Mouse (Mus musculus) natural killer cell, adult 2 months (primary cell): ENCODE measurements around the gene Cnot3.
A peak's percentile ranks its signal among the peaks of the same experiment; 100 is the strongest.
"Not testable (repeated sequence)": the region's sequence is repeated elsewhere in the genome, so short reads cannot be mapped to it uniquely, and the experiment has no call there.

ENCODE experiments used
- DNase-seq, 2 experiments: peaks; one replicate each; pipeline ENCODE4 v3.0.0; 2022; ENCODE audit warnings: low spot score in 2 of 2

Gene Cnot3

GRCm38 (mm10) chr7:3646641-3647040 is 1.6 kb downstream of the Cnot3 start:
- DNase-seq, result peak; percentile 40 to 66

- DNase-seq, result no peak
These were observed 11.9 kb downstream of the Cnot3 start for GRCm38 (mm10) chr7:3656966-3657365.

- DNase-seq, result no peak
These were observed 13.5 kb downstream of the Cnot3 start for GRCm38 (mm10) chr7:3658578-3658977.

- no peak for DNase-seq
These were observed 19.6 kb downstream of the Cnot3 start for GRCm38 (mm10) chr7:3664524-3665214.

- DNase-seq, result peak; percentile 93 to 94
These were observed 20.4 kb downstream of the Cnot3 start, which contains the start of gene Leng1 for GRCm38 (mm10) chr7:3665215-3666114. Gene Leng1, minus strand, starts transcription at chr7:3665840.

- DNase-seq, result no peak
These were observed 21.9 kb downstream of the Cnot3 start for GRCm38 (mm10) chr7:3666921-3667391.

GRCm38 (mm10) chr7:3674507-3675227 is 29.6 kb downstream of the Cnot3 start:
- peak; percentile 62 to 78 for DNase-seq

GRCm38 (mm10) chr7:3675228-3675548 is 30.1 kb downstream of the Cnot3 start:
- DNase-seq, result no peak

GRCm38 (mm10) chr7:3676371-3676770 is 31.3 kb downstream of the Cnot3 start:
- no peak for DNase-seq

- DNase-seq, result no peak
These were observed 32.3 kb downstream of the Cnot3 start, which contains the start of gene Tmc4 for GRCm38 (mm10) chr7:3677342-3677741. Gene Tmc4, minus strand, starts transcription at chr7:3677553.

GRCm38 (mm10) chr7:3683908-3684550 is 39.0 kb downstream of the Cnot3 start:
- no peak for DNase-seq

- DNase-seq, result no peak
These were observed 39.6 kb downstream of the Cnot3 start for GRCm38 (mm10) chr7:3684698-3685097.

GRCm38 (mm10) chr7:3685400-3686187 is 40.5 kb downstream of the Cnot3 start:
- DNase-seq, result no peak

GRCm38 (mm10) chr7:3691919-3692318 is 46.9 kb downstream of the Cnot3 start:
- no peak for DNase-seq

- DNase-seq, result no peak
These were observed 47.4 kb downstream of the Cnot3 start, which contains the start of gene Tsen34 for GRCm38 (mm10) chr7:3692382-3692986. Gene Tsen34, plus strand, starts transcription at chr7:3692863.

- peak; percentile 97 to 98 for DNase-seq
These were observed 48.1 kb downstream of the Cnot3 start, which contains the start of gene Mboat7 for GRCm38 (mm10) chr7:3692987-3693808. Gene Mboat7, minus strand, starts transcription at chr7:3693523.

- no peak for DNase-seq
These were observed 48.7 kb downstream of the Cnot3 start for GRCm38 (mm10) chr7:3693809-3694075.

- peak; percentile 51 to 65 for DNase-seq
These were observed 49.2 kb downstream of the Cnot3 start for GRCm38 (mm10) chr7:3694076-3694948.

- not testable (repeated sequence) for DNase-seq
These were observed 49.9 kb downstream of the Cnot3 start for GRCm38 (mm10) chr7:3694949-3695305.
